Mouse (Mus musculus): ENCODE data around the gene Clvs2. TPM values are rescaled to one million over a fixed set of nuclear protein-coding genes. Genes with fewer than 3 reads are reported as not detected.
A peak's percentile ranks its signal among the peaks of the same experiment; 100 is the strongest.

Clvs2 gene
- total RNA-seq (2012; rRNA removed) = 1.7 and 2.3 TPM in 2 replicates

DNA sequence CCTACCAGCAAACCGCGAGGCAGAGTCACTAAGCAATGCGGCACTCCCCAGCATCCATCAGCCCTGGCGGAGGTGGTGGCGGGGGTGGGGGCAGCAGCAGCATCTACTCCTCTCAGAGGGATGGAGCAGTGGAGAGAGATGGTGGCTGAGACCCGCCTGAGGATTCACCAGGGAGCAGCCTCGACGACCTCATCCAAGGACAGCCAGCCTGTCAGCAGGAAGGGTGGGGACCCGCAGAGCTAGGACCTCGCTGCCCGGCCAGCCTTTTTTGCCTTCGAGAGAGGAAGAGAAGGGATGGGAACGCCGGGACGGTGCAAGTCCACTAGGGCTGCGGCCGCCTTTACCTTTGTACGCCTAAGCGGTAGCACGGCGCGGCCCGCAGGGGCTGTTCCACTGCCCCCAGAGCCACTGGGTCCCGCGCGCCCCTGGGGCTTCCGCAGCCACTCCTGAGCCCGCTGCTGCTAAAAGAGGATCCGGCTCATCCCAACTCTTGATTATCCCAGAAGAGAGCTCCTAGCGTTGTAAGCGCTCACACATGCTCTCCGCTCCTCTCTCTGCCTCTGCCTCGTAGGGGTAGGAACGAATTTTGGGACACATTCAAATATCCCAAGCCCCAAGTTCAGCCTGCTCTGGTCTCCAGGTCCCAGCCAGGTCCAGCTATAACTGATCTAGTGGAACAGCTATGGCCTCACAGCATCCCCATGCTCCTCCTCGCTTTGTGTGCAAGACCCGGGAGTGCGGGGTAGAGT lies at the start of gene Clvs2:
Clvs2 (minus strand) TSS at position 639 of the 749 bp plus-strand sequence.
- H3K9me3 ChIP-seq (ENCODE audit: control insufficient read depth, insufficient read depth, low read depth, low read length) = no peaks in the 10 kb centered on the region
- TF ChIP-seq ZNF384 (IDR thresholded peaks at IDR 0.05; ENCODE audit: low read depth, low read length) (no peak), CHD2 (IDR thresholded peaks at IDR 0.05; ENCODE audit: low read depth, low read length) (no peak), ZC3H11A (IDR thresholded peaks at IDR 0.05; ENCODE audit: borderline replicate concordance, low read depth, low read length) (no peak), MAFK (IDR thresholded peaks at IDR 0.05; ENCODE audit: insufficient read depth, low read depth, low read length) (no peak), HCFC1 (IDR thresholded peaks at IDR 0.05; ENCODE audit: borderline replicate concordance, insufficient read depth, low read length) (no peak)
- H3K4me3 ChIP-seq (ENCODE audit: insufficient read depth in 1 of 2, low read depth in 1 of 2, low read length in 2 of 2, poor library complexity in 1 of 2, severe bottlenecking in 1 of 2) = peak within 1 kb of the TSS; percentile 68 to 74
- H3K27ac ChIP-seq (ENCODE audit: insufficient read depth, low read depth, low read length, poor library complexity, severe bottlenecking) = no peak within 1 kb of the TSS
- H3K4me1 ChIP-seq (ENCODE audit: control insufficient read depth in 2 of 2, insufficient read depth in 2 of 2, low read length in 2 of 2, poor library complexity in 1 of 2) = peaks cover 0 to 3% of the 10 kb centered on the region in 2 experiments; a peak in 1 of 4 replicates
- H3K9ac ChIP-seq (ENCODE audit: insufficient read depth, low read depth, low read length, poor library complexity, severe bottlenecking) = peak within 1 kb of the TSS; percentile 65
- in situ Hi-C loops (cut with MboI; ENCODE audit: low sequenced_read_pairs in 2 of 2, unreplicated experiment in 2 of 2) = no loop called here
- DNase-seq (ENCODE audit: low read depth, low spot score) = peak; percentile 26
- no peaks in the 10 kb centered on the region for H3K36me3 ChIP-seq (ENCODE audit: control insufficient read depth, insufficient read depth, low read length, poor library complexity, severe bottlenecking)

GRCm38 (mm10) chr10:33653142-33653541 lies 28.6 kb upstream of the Clvs2 start:
- Histone ChIP-seq H3K9ac (ENCODE audit: insufficient read depth, low read depth, low read length, poor library complexity, severe bottlenecking) (no peak overlapping the region), H3K4me1 (ENCODE audit: control insufficient read depth in 2 of 2, insufficient read depth in 2 of 2, low read length in 2 of 2, poor library complexity in 1 of 2) (no peaks in the 10 kb centered on the region), H3K4me3 (ENCODE audit: insufficient read depth in 1 of 2, low read depth in 1 of 2, low read length in 2 of 2, poor library complexity in 1 of 2, severe bottlenecking in 1 of 2) (no peak overlapping the region), H3K27ac (ENCODE audit: insufficient read depth, low read depth, low read length, poor library complexity, severe bottlenecking) (no peak overlapping the region), H3K9me3 (ENCODE audit: control insufficient read depth, insufficient read depth, low read depth, low read length) (no peaks in the 10 kb centered on the region), H3K36me3 (ENCODE audit: control insufficient read depth, insufficient read depth, low read length, poor library complexity, severe bottlenecking) (no peaks in the 10 kb centered on the region)
- in situ Hi-C loops (cut with MboI; ENCODE audit: low sequenced_read_pairs in 2 of 2, unreplicated experiment in 2 of 2) = no loop called here
- no peak for TF ChIP-seq HCFC1 (IDR thresholded peaks at IDR 0.05; ENCODE audit: borderline replicate concordance, insufficient read depth, low read length)
- TF ChIP-seq MAFK (IDR thresholded peaks at IDR 0.05; ENCODE audit: insufficient read depth, low read depth, low read length) = no peak
- TF ChIP-seq ZNF384 (IDR thresholded peaks at IDR 0.05; ENCODE audit: low read depth, low read length) = no peak
- TF ChIP-seq ZC3H11A (IDR thresholded peaks at IDR 0.05; ENCODE audit: borderline replicate concordance, low read depth, low read length) = peak; percentile 73
- DNase-seq (ENCODE audit: low read depth, low spot score) = peak; percentile 38

DNA sequence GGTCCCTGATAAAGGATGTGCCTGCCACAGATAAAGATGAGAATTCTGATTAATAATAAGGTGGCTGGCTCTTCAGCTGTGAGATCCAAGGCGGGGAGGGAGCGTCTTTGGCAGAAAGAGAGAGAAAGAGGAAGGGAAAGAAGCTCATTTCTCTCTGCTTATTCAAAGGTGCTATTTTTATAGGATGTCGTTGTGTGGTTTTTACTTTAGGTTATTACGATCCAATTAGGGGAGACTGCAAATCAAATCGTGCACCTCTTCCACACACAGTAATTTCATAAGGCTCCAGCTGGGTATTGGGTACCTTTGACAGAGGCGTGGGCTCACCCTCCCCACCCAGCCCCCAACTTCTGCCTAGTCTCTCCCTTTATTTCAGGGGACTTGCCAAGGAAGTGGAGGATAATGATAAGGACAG lies 985 bp downstream of the Clvs2 start:
- peak overlapping the region; percentile 68 to 74; a peak in 3 of 4 replicates for H3K4me3 ChIP-seq (ENCODE audit: insufficient read depth in 1 of 2, low read depth in 1 of 2, low read length in 2 of 2, poor library complexity in 1 of 2, severe bottlenecking in 1 of 2)
- H3K9ac ChIP-seq (ENCODE audit: insufficient read depth, low read depth, low read length, poor library complexity, severe bottlenecking) = no peak overlapping the region
- DNase-seq (ENCODE audit: low read depth, low spot score) = no peak
- no peak overlapping the region for H3K27ac ChIP-seq (ENCODE audit: insufficient read depth, low read depth, low read length, poor library complexity, severe bottlenecking)
- no peaks in the 10 kb centered on the region for H3K36me3 ChIP-seq (ENCODE audit: control insufficient read depth, insufficient read depth, low read length, poor library complexity, severe bottlenecking)
- in situ Hi-C loops (cut with MboI; ENCODE audit: low sequenced_read_pairs in 2 of 2, unreplicated experiment in 2 of 2) = no loop called here
- TF ChIP-seq ZNF384 (IDR thresholded peaks at IDR 0.05; ENCODE audit: low read depth, low read length) (no peak), MAFK (IDR thresholded peaks at IDR 0.05; ENCODE audit: insufficient read depth, low read depth, low read length) (no peak), CHD2 (IDR thresholded peaks at IDR 0.05; ENCODE audit: low read depth, low read length) (no peak), HCFC1 (IDR thresholded peaks at IDR 0.05; ENCODE audit: borderline replicate concordance, insufficient read depth, low read length) (no peak), ZC3H11A (IDR thresholded peaks at IDR 0.05; ENCODE audit: borderline replicate concordance, low read depth, low read length) (no peak)
- H3K4me1 ChIP-seq (ENCODE audit: control insufficient read depth in 2 of 2, insufficient read depth in 2 of 2, low read length in 2 of 2, poor library complexity in 1 of 2) = peaks cover 0 to 3% of the 10 kb centered on the region in 2 experiments; a peak in 1 of 4 replicates
- no peaks in the 10 kb centered on the region for H3K9me3 ChIP-seq (ENCODE audit: control insufficient read depth, insufficient read depth, low read depth, low read length)

GRCm38 (mm10) chr10:33622700-33623099 lies 1.9 kb downstream of the Clvs2 start:
- Histone ChIP-seq H3K27ac (ENCODE audit: insufficient read depth, low read depth, low read length, poor library complexity, severe bottlenecking) (no peak overlapping the region), H3K9me3 (ENCODE audit: control insufficient read depth, insufficient read depth, low read depth, low read length) (no peaks in the 10 kb centered on the region), H3K4me3 (ENCODE audit: insufficient read depth in 1 of 2, low read depth in 1 of 2, low read length in 2 of 2, poor library complexity in 1 of 2, severe bottlenecking in 1 of 2) (no peak overlapping the region), H3K36me3 (ENCODE audit: control insufficient read depth, insufficient read depth, low read length, poor library complexity, severe bottlenecking) (no peaks in the 10 kb centered on the region), H3K4me1 (ENCODE audit: control insufficient read depth in 2 of 2, insufficient read depth in 2 of 2, low read length in 2 of 2, poor library complexity in 1 of 2) (peaks cover 0 to 3% of the 10 kb centered on the region in 2 experiments; a peak in 1 of 4 replicates), H3K9ac (ENCODE audit: insufficient read depth, low read depth, low read length, poor library complexity, severe bottlenecking) (no peak overlapping the region)
- TF ChIP-seq ZNF384 (IDR thresholded peaks at IDR 0.05; ENCODE audit: low read depth, low read length) = no peak
- in situ Hi-C loops (cut with MboI; ENCODE audit: low sequenced_read_pairs in 2 of 2, unreplicated experiment in 2 of 2) = no loop called here
- no peak for DNase-seq (ENCODE audit: low read depth, low spot score)
